Mouse (Mus musculus): ENCODE results near the gene Ctsl.

The Ctsl gene

GRCm38 (mm10) chr13:64312024-64312915, 58.4 kb downstream of the Ctsl start, which contains the start of gene Aaed1:
Aaed1 (minus strand) TSS chr13:64312710.
- peak; percentile 89 for DNase-seq (ENCODE audit: low spot score)

- no peak for DNase-seq (ENCODE audit: low spot score)
These were observed 59.4 kb downstream of the Ctsl start for GRCm38 (mm10) chr13:64311266-64311665.

GRCm38 (mm10) chr13:64310585-64310984, 60.1 kb downstream of the Ctsl start:
- no peak for DNase-seq (ENCODE audit: low spot score)

GRCm38 (mm10) chr13:64309842-64310241, 60.8 kb downstream of the Ctsl start:
- DNase-seq (ENCODE audit: low spot score): no peak

Measured in ovary, postnatal 14 days (tissue).